ENCODE assay signal across 22 mouse cellular contexts in genomic region chr11:53423036-53423435, GRCm38 (mm10). TPM values are rescaled to one million over a fixed set of nuclear protein-coding genes. Genes with fewer than 3 reads are reported as not detected.
DNase-seq lines count a peak whose midpoint lies in the region; ATAC-seq and TF ChIP-seq lines count a peak whose summit lies in the region.
"Had no signal": no experiment of that assay in that cellular context is flagged by ENCODE, and none has a peak within 500 bp of the region (broad histone marks: within the 10 kb centered on the region; RNA-seq: fewer than 3 reads in every experiment).

Leap2 (minus strand) TSS chr11:53423170.

- no peaks in the 10 kb centered on the region for H3K9me3 ChIP-seq in kidney, embryonic 15.5 days (replicated peaks)
- no peaks in the 10 kb centered on the region for H3K9me3 ChIP-seq in intestine, embryonic 16.5 days (ENCODE audit: control insufficient read depth, low read length)
- no peaks in the 10 kb centered on the region for H3K9me3 ChIP-seq in liver, embryonic 11.5 days (ENCODE audit: control insufficient read depth, low read length)
- H3K9me3 ChIP-seq: embryonic facial prominence, embryonic 13.5 days; heart, embryonic 10.5 days; hindbrain, embryonic 12.5 days; midbrain, embryonic 13.5 days; neural tube, embryonic 12.5 days had no signal

- no peak within 1 kb of the TSS for H3K4me3 ChIP-seq in kidney, embryonic 15.5 days (replicated peaks)
- H3K4me3 ChIP-seq in intestine, embryonic 16.5 days (ENCODE audit: low read length): no peak within 1 kb of the TSS
- H3K4me3 ChIP-seq in liver, embryonic 11.5 days (ENCODE audit: low read depth, low read length): no peak within 1 kb of the TSS
- peak within 1 kb of the TSS; percentile 52 for H3K4me3 ChIP-seq in small intestine, adult 2 months (ENCODE audit: low read depth, low read length)
- H3K4me3 ChIP-seq: embryonic facial prominence, embryonic 13.5 days; heart, embryonic 10.5 days; hindbrain, embryonic 12.5 days; midbrain, embryonic 13.5 days; neural tube, embryonic 12.5 days had no signal

- H3K4me2 ChIP-seq in kidney, embryonic 15.5 days: no peak within 1 kb of the TSS
- no peak within 1 kb of the TSS for H3K4me2 ChIP-seq in intestine, embryonic 16.5 days (ENCODE audit: low read depth, low read length)
- peak within 1 kb of the TSS; percentile 38 for H3K4me2 ChIP-seq in liver, embryonic 11.5 days
- H3K4me2 ChIP-seq: embryonic facial prominence, embryonic 13.5 days; hindbrain, embryonic 12.5 days; midbrain, embryonic 13.5 days; neural tube, embryonic 12.5 days had no signal

- no peak for TF ChIP-seq POLR2A in small intestine, adult 2 months (IDR thresholded peaks at IDR 0.05; ENCODE audit: low read depth, low read length)

- no peak within 1 kb of the TSS for H3K9ac ChIP-seq in kidney, embryonic 15.5 days
- H3K9ac ChIP-seq in intestine, embryonic 16.5 days (ENCODE audit: low read depth, low read length): 0 out of 2 replicates have a peak within 1 kb of the TSS, but pooled peaks have one; percentile 13
- H3K9ac ChIP-seq in liver, embryonic 11.5 days (ENCODE audit: low read depth, low read length): no peak within 1 kb of the TSS
- H3K9ac ChIP-seq: embryonic facial prominence, embryonic 13.5 days; hindbrain, embryonic 12.5 days; midbrain, embryonic 13.5 days; neural tube, embryonic 12.5 days had no signal

- WGBS in kidney, embryonic 15.5 days: 88% methylated on average over 4 of the region's 4 CpGs
- WGBS in intestine, embryonic 16.5 days: 62% methylated on average over 4 of the region's 4 CpGs
- 68% methylated on average over 4 of the region's 4 CpGs for WGBS in liver, embryonic 11.5 days
- WGBS in small intestine, adult 2 months: 27% methylated on average over 4 of the region's 4 CpGs

- peaks cover 42% of the 10 kb centered on the region for H3K36me3 ChIP-seq in kidney, embryonic 15.5 days
- no peaks in the 10 kb centered on the region for H3K36me3 ChIP-seq in intestine, embryonic 16.5 days (ENCODE audit: control insufficient read depth, insufficient read depth, low read length)
- peaks cover under 1% of the 10 kb centered on the region; the same call in 1 of the 2 replicates for H3K36me3 ChIP-seq in liver, embryonic 11.5 days (ENCODE audit: control insufficient read depth, insufficient read depth, low read length)
- peaks cover 16% of the 10 kb centered on the region for H3K36me3 ChIP-seq in small intestine, adult 2 months (ENCODE audit: control insufficient read depth, insufficient read depth, low read length)

- no peaks in the 10 kb centered on the region for H3K27me3 ChIP-seq in kidney, embryonic 15.5 days
- H3K27me3 ChIP-seq in intestine, embryonic 16.5 days (replicated peaks; ENCODE audit: control insufficient read depth, insufficient read depth, low read length): no peaks in the 10 kb centered on the region
- no peaks in the 10 kb centered on the region for H3K27me3 ChIP-seq in liver, embryonic 11.5 days (replicated peaks; ENCODE audit: control insufficient read depth, insufficient read depth, low read length)
- no peaks in the 10 kb centered on the region for H3K27me3 ChIP-seq in small intestine, adult 2 months (ENCODE audit: control insufficient read depth, insufficient read depth, low read length)
- H3K27me3 ChIP-seq: embryonic facial prominence, embryonic 13.5 days; hindbrain, embryonic 12.5 days; midbrain, embryonic 13.5 days; neural tube, embryonic 12.5 days had no signal

- peak; percentile 27 for DNase-seq in kidney, adult 18-20 months
- no peak for DNase-seq in liver, embryonic 11.5 days (ENCODE audit: low spot score)
- no peak for DNase-seq in right cerebral cortex, postnatal 14 days
- DNase-seq in embryo, embryonic 9.5 days (ENCODE audit: extremely low spot score): no peak
- DNase-seq: adrenal gland, adult 2 months; B cell, adult 2 months; cerebellum, postnatal 10 days; gastrocnemius, postnatal 36 days; left cerebral cortex, postnatal 4 days; lung, adult 18-20 months; lung, postnatal 14 days; thymus, adult 18-20 months had no signal

- TF ChIP-seq CTCF in small intestine, adult 2 months (IDR thresholded peaks at IDR 0.05; ENCODE audit: extremely low read depth, insufficient read length, insufficient replicate concordance, low read depth, low read length): peak; percentile 33; the same call in 1 of the 2 replicates

- no peak for ATAC-seq in kidney, embryonic 15.5 days (replicated peaks; ENCODE audit: low FRiP score)
- peak; percentile 88 for ATAC-seq in intestine, embryonic 16.5 days
- ATAC-seq in liver, embryonic 11.5 days (replicated peaks; ENCODE audit: low FRiP score): peak; percentile 60; the same call in 1 of the 2 replicates
- ATAC-seq: forebrain, embryonic 16.5 days; midbrain, embryonic 13.5 days had no signal

- H3K27ac ChIP-seq in kidney, embryonic 15.5 days: no peak within 1 kb of the TSS
- H3K27ac ChIP-seq in intestine, embryonic 16.5 days (ENCODE audit: low read length): peak within 1 kb of the TSS; percentile 42
- peak within 1 kb of the TSS; percentile 58 for H3K27ac ChIP-seq in liver, embryonic 11.5 days (ENCODE audit: low read depth, low read length)
- peak within 1 kb of the TSS; percentile 86 for H3K27ac ChIP-seq in small intestine, adult 2 months (ENCODE audit: insufficient read depth, low read depth, low read length)
- H3K27ac ChIP-seq: embryonic facial prominence, embryonic 13.5 days; heart, embryonic 10.5 days; hindbrain, embryonic 12.5 days; midbrain, embryonic 13.5 days; neural tube, embryonic 12.5 days had no signal

- no peaks in the 10 kb centered on the region for H3K4me1 ChIP-seq in kidney, embryonic 15.5 days
- peaks cover 4% of the 10 kb centered on the region; the same call in 1 of the 2 replicates for H3K4me1 ChIP-seq in intestine, embryonic 16.5 days (ENCODE audit: control insufficient read depth, insufficient read depth, low read length)
- no peaks in the 10 kb centered on the region for H3K4me1 ChIP-seq in liver, embryonic 11.5 days (replicated peaks; ENCODE audit: control insufficient read depth, insufficient read depth, low read length)
- H3K4me1 ChIP-seq in small intestine, adult 2 months (ENCODE audit: control insufficient read depth, insufficient read depth, insufficient read length, low read length): peaks cover 23% of the 10 kb centered on the region; the same call in 1 of the 2 replicates
- H3K4me1 ChIP-seq: embryonic facial prominence, embryonic 13.5 days; hindbrain, embryonic 12.5 days; midbrain, embryonic 13.5 days; neural tube, embryonic 12.5 days had no signal

RNA-seq across cellular contexts. Expression of gene Leap2, which starts in this region (rescaled TPM):
- polyA plus RNA-seq in kidney, embryonic 15.5 days (2015; fragmentation: Nextera tagmentation; extraction: Ambion mirVana): 0.32 and 0.46 TPM in 2 replicates
- 17.8 and 52.6 TPM in 2 replicates for polyA plus RNA-seq in intestine, embryonic 16.5 days (2015; fragmentation: Nextera tagmentation; extraction: Ambion mirVana)
- 5.1 and 6.5 TPM in 2 replicates for polyA plus RNA-seq in liver, embryonic 11.5 days (2014; fragmentation: Nextera tagmentation; extraction: Ambion mirVana)
- polyA plus RNA-seq in small intestine, adult 2 months (2012; rRNA removed): 35.6 and 72.2 TPM in 2 replicates
- polyA plus RNA-seq: adrenal gland, adult 2 months; embryonic facial prominence, embryonic 13.5 days; forebrain, embryonic 16.5 days; heart, postnatal 0 days; hindbrain, embryonic 12.5 days; midbrain, embryonic 13.5 days; neural tube, embryonic 12.5 days had no signal
